Mouse (Mus musculus) megakaryocyte, embryonic 14.5 days (primary cell): ENCODE data around the gene Trpm8. TPM values are rescaled to one million over a fixed set of nuclear protein-coding genes. Genes with fewer than 3 reads are reported as not detected.

Experiments
- H3K27me3 ChIP-seq: replicated peaks from 2 replicates; pipeline ENCODE3; 2012; ENCODE audit warnings: inconsistent platforms
- H3K36me3 ChIP-seq: replicated peaks from 2 replicates; pipeline ENCODE3; 2012; ENCODE audit warnings: low read length, inconsistent platforms, mixed read lengths
- H3K4me1 ChIP-seq: 2 replicates; pipeline ENCODE4 v1.6.1; 2012; ENCODE audit warnings: inconsistent platforms
- H3K4me3 ChIP-seq: replicated peaks from 2 replicates; pipeline ENCODE3; 2012; ENCODE audit warnings: moderate library complexity, mild to moderate bottlenecking, inconsistent platforms
- H3K9me3 ChIP-seq: 2 replicates; pipeline ENCODE4 v1.6.1; 2012; ENCODE audit warnings: inconsistent platforms
- FLI1 ChIP-seq: IDR thresholded peaks from 2 replicates; pipeline ENCODE4 v1.6.1; 2012; ENCODE audit warnings: low read length, inconsistent platforms, mixed read lengths
- GATA1 ChIP-seq: IDR thresholded peaks from 3 replicates; pipeline ENCODE4 v1.6.1; 2012; ENCODE audit warnings: mixed read lengths, low read length, inconsistent platforms, borderline replicate concordance
- polyA plus RNA-seq: library from polyadenylated mRNA; stranded (reverse); fragments of >175 nt; gene quantifications from 2 replicates; pipeline ENCODE4 v1.2.3, GENCODE M21; 2012; ENCODE audit warnings: low replicate concordance; ENCODE audit not compliant: insufficient read depth

The Trpm8 gene
- polyA plus RNA-seq, 1 experiment = not detected

DNA sequence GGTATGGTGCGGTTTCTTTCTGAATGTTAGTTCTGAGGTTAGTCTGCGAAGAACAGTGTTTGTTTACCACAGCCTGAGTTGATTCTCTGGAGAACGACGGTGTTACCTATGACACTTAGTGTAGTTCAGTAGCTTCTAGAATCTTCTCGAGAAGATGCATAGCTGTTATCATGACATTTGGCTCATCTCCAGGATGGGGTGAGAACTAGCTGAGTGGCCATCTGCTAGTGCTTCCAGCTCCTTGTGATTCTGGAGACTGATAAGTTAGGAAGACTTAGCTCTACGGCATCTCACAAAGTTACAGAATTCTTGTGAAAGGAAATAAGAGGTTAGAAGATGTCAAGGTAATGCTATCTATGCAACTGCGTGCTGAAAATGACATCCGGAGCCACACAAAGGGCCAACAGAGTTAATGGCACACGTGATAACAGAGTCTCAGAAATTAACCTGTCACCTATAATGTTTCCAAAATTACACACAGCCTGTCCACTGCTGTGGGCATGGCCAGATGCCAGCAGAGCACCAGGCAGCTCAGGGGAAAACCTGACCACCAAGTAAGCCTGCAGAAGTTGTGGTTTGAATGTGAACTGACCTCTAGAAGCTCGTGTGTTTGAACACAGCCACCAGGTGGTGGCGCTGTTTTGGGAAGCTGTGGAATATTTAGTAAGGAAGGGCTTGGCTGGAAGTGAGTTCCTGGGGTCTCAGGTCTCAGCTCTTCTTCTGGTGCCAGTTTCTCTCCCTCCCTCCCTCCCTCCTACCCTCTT lies 89.6 kb downstream of the Trpm8 start:
- TF ChIP-seq FLI1 = no peak
- no peak for TF ChIP-seq GATA1
- H3K27me3 ChIP-seq = peaks cover 10% of the 10 kb centered on the region
- no peaks in the 10 kb centered on the region for H3K4me1 ChIP-seq
- H3K4me3 ChIP-seq = no peak overlapping the region
- H3K36me3 ChIP-seq = no peaks in the 10 kb centered on the region
- peaks cover 4% of the 10 kb centered on the region for H3K9me3 ChIP-seq

DNA sequence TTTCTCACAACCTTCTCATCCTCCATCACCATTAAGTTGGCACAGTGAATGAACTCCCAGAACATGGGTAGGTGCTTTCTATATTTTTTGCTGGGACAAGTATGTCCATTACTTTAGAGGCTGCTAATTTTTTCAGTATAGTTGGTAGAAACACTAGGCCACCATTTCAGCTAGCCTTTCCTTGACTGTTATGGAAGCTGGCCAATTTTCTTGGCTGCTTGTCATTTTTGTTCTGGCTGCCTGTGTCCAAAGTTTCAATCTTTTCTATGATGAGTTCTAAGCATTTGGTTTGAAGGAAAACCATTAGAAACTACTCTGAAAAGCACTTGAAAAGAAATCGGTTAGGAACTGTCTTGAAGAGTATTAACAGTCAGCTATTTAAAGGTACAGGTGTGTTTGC lies 101.0 kb downstream of the Trpm8 start:
- no peak overlapping the region for H3K4me3 ChIP-seq
- no peaks in the 10 kb centered on the region for H3K36me3 ChIP-seq
- peaks cover 2% of the 10 kb centered on the region for H3K27me3 ChIP-seq
- H3K4me1 ChIP-seq = no peaks in the 10 kb centered on the region
- TF ChIP-seq FLI1 (no peak), GATA1 (no peak)
- H3K9me3 ChIP-seq = peaks cover 6% of the 10 kb centered on the region

DNA sequence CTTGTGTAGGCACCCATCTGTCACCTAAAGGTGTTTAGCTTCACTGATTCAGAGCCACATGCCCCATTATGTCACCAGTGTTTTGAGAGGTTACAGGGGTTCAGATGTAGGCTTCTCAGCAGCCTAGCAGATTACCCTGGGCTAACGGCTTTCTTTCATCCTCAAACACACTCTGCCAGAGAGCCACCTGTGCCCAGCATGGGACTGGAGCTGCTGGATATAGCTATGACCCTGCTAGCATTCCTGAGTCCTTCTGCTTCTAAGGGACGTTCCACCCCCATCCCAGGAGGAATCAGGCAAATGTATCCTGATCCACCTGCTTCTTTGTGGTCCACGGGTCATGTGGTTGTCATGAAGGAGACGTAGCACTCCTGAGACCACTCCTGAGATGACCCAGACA lies 114.2 kb downstream of the Trpm8 start:
- peaks cover 19% of the 10 kb centered on the region for H3K27me3 ChIP-seq
- no peaks in the 10 kb centered on the region for H3K4me1 ChIP-seq
- H3K9me3 ChIP-seq = no peaks in the 10 kb centered on the region
- no peaks in the 10 kb centered on the region for H3K36me3 ChIP-seq
- no peak for TF ChIP-seq GATA1
- no peak for TF ChIP-seq FLI1
- no peak overlapping the region for H3K4me3 ChIP-seq

DNA sequence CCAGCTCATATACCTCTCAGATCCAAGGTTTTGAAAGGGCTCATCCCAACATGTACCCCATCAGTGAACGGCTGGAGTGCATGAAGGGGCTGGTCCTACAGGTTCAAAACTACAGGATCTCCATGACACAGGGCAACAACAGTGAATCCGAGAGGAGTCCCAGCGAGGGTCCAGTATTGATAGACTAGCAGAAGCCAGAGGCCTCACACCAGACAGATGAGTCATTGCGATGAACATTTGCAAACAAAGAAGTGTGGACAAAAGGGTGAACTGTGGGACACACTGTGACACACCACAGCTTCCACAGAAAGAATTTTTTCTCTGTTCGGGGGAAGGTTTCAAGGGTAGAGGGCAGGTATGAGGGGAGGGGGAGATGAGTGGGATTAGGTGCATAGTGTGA lies 115.9 kb downstream of the Trpm8 start:
- H3K4me3 ChIP-seq = no peak overlapping the region
- no peak for TF ChIP-seq GATA1
- TF ChIP-seq FLI1 = no peak
- H3K9me3 ChIP-seq = no peaks in the 10 kb centered on the region
- H3K4me1 ChIP-seq = no peaks in the 10 kb centered on the region
- H3K27me3 ChIP-seq = peaks cover 18% of the 10 kb centered on the region
- no peaks in the 10 kb centered on the region for H3K36me3 ChIP-seq

DNA sequence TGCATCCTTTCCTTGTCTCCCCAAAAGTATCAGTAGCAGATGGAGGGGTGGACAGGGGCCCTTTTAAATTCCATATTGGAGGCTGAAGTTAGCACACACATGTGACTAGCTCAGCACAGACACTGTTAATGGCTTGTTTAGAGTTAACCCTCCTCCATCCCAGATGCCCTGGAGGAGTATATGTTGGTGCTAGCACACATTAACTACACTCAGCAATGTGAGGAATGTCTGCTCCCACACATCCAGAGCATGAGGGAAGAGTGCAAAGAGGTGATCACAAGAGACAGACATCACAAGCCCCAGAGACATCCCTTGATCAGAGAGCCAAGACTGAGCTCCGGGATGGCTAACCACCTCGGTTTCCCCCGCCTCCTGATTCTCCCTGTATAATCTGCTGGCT lies 125.9 kb downstream of the Trpm8 start:
- H3K36me3 ChIP-seq = no peaks in the 10 kb centered on the region
- H3K4me1 ChIP-seq = no peaks in the 10 kb centered on the region
- peaks cover 24% of the 10 kb centered on the region for H3K27me3 ChIP-seq
- H3K9me3 ChIP-seq = no peaks in the 10 kb centered on the region
- no peak overlapping the region for H3K4me3 ChIP-seq
- TF ChIP-seq GATA1 (no peak), FLI1 (no peak)

DNA sequence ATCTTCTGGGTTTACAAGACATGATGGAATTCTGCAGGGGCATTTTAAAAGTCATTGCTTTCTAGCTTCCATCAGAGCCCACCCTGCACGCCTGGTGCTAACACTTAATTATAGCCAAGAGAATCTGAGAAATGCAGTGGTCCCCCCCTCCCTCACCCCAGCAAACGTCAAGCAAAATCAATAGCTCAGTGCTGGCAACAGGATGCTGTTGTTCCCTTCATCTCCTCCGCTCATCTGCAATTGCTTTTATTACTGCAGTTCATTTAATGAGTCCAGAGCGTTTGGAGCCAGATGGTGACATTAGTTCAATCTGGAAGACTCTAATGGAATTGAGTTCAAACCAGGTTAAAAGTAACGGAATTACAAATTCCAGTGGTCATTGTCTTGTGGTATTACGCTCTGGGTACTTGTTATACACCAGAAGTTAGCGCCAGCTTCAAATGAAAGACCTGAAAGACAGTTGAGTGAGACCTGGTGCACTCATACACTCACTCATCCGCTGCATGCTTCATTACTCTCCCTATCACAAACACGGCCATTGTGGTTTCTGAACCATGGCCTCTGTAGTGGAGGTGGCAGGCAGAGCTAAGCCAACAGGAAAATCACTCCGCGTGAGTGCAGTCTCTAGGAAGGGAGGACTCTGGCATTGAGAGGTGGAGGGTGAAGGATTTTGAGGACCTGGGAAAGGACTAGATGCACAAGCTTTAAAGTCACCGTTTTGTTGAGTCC lies 128.8 kb downstream of the Trpm8 start:
- no peaks in the 10 kb centered on the region for H3K9me3 ChIP-seq
- H3K4me1 ChIP-seq = no peaks in the 10 kb centered on the region
- TF ChIP-seq GATA1 (no peak), FLI1 (no peak)
- peaks cover 28% of the 10 kb centered on the region for H3K27me3 ChIP-seq
- H3K36me3 ChIP-seq = no peaks in the 10 kb centered on the region
- H3K4me3 ChIP-seq = no peak overlapping the region

DNA sequence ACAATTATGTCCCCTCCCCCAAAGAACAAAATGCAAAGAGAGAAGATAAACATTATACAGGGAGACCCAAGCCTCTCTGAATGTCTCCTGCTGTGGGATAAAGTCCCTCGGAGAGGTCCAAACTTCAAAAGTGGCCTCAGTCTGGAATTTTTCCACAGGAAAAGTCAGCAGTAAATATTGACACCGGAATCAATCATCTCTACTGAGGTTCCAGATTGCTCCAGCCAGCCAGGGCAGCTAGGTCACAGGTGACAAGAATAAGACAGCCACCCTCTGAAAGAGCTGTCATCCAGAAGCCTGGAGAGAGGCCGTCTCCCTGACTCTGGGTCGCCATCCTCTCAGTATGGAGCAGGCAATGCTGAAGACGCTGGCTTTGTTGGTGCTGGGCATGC lies 129.3 kb downstream of the Trpm8 start, which contains the start of gene Spp2:
TSS of gene Spp2 (plus strand) at position 155 of the 392 bp plus-strand sequence.
- Histone ChIP-seq H3K27me3 (peaks cover 28% of the 10 kb centered on the region), H3K9me3 (no peaks in the 10 kb centered on the region), H3K4me1 (no peaks in the 10 kb centered on the region), H3K36me3 (no peaks in the 10 kb centered on the region), H3K4me3 (no peak within 1 kb of the TSS)
- TF ChIP-seq GATA1 = no peak
- TF ChIP-seq FLI1 = no peak

DNA sequence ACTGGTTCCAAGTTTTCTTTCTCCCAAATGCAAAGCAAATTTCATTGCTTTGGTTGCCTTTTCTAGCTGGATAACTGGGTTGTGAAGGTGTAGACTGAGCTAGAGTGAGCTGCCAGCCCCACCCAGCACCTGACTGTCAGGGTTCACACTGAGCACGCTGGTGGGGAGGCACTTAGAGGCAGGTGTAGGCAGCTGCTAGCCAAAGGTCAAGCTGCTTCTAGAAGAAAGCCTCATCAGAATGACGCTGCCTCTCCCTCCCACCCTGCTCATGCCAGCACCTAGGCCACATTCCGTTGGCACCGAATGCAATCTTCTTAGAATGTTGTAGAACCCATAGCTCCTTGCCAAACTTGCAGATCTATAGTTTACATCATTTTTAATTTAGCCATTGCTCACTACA lies 130.9 kb downstream of the Trpm8 start:
- TF ChIP-seq FLI1 (no peak), GATA1 (no peak)
- Histone ChIP-seq H3K36me3 (no peaks in the 10 kb centered on the region), H3K4me1 (no peaks in the 10 kb centered on the region), H3K27me3 (peaks cover 28% of the 10 kb centered on the region), H3K9me3 (no peaks in the 10 kb centered on the region), H3K4me3 (no peak overlapping the region)

DNA sequence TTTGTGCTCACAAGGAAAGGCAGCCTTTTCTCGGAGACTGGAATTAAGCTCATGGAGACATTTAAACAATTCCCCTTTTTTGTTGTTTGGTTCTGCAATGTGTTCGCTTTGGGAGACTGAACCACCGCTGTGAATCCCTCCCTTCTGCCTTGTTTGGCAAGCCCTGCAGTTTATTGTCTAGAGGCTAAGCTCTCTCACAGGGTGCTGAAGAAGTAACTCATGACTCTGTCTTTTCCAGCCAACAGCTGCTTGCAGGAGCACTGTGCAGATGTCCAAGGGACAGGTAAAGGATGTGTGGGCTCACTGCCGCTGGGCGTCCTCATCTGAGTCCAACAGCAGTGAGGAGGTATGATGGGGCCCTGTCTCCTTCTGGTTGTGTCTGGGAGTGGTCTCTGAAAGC lies 134.6 kb downstream of the Trpm8 start:
- Histone ChIP-seq H3K36me3 (no peaks in the 10 kb centered on the region), H3K4me3 (no peak overlapping the region)
- TF ChIP-seq FLI1 (no peak), GATA1 (no peak)

DNA sequence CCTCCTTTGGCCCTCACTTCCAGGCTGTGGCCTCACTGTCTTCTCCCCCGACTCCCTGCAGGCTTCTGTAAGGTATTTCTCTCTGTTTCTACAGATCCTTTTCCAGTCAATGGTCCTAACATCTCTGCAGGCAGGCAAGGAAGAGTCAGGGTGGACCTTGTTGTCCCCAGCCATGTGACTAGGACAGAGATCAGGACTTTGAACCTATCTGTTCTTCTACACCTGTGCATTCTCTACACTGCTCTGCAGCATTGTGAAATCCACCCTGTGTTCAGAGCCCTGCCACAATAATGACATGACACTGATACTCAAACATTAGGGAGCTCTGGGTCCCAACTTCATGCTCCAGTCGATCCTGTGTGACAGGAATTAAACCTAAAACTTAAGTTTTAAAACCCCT lies 141.5 kb downstream of the Trpm8 start:
- Histone ChIP-seq H3K4me3 (no peak overlapping the region), H3K36me3 (no peaks in the 10 kb centered on the region), H3K27me3 (peaks cover 26% of the 10 kb centered on the region), H3K4me1 (no peaks in the 10 kb centered on the region), H3K9me3 (peaks cover 3% of the 10 kb centered on the region; the same call in 1 of the 2 replicates)
- no peak for TF ChIP-seq FLI1
- no peak for TF ChIP-seq GATA1

More for the DNA sequence above, 134.6 kb downstream of the Trpm8 start:
- Histone ChIP-seq H3K27me3 (peaks cover 17% of the 10 kb centered on the region), H3K4me1 (no peaks in the 10 kb centered on the region), H3K9me3 (no peaks in the 10 kb centered on the region)

DNA sequence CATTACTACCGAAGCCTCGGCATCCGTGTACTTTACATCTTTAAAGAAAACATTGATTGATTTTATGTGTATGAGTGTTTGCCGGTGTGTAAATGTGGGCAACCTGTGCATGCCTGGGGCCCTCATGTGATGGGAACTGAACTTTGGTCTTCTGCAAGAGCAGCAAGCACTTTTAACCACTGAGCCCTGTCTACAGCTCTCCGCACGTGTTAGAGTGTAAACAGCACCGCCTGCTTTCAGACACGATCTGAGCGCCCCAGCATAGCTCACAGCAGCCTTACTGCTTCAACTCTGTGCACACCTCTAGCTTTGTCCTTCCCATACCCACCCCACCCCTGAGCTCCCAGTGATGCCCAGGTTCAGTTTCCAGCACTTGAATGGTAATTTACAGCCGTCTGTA lies 144.6 kb downstream of the Trpm8 start:
- Histone ChIP-seq H3K4me1 (no peaks in the 10 kb centered on the region), H3K36me3 (no peaks in the 10 kb centered on the region), H3K4me3 (no peak overlapping the region), H3K27me3 (peaks cover 35% of the 10 kb centered on the region), H3K9me3 (peaks cover 3% of the 10 kb centered on the region; the same call in 1 of the 2 replicates)
- TF ChIP-seq FLI1 = no peak
- TF ChIP-seq GATA1 = no peak
